Mouse (Mus musculus) heart, adult 18-20 months (tissue): ENCODE measurements around the gene Cd320. TPM values are rescaled to one million over a fixed set of nuclear protein-coding genes. Genes with fewer than 3 reads are reported as not detected.
"Not testable (repeated sequence)": the region's sequence is repeated elsewhere in the genome, so short reads cannot be mapped to it uniquely, and the experiment has no call there.

ENCODE experiments used
- DNase-seq, 2 experiments: peaks; one replicate each; pipeline ENCODE4 v3.0.0; 2021 to 2022; ENCODE audit warnings: mixed read lengths in 1 of 2
- long read RNA-seq, 2 experiments: library from polyadenylated mRNA; stranded (forward); transcript quantifications; one replicate each; pipeline ENCODE4 v2.0.0; 2021
- total RNA-seq, 2 experiments: library from RNA; stranded (reverse); gene quantifications; 2 replicates each; pipeline ENCODE4 v1.2.3; 2021

The Cd320 gene
- 10 to 100 TPM; 31.8 to 34.9 TPM for total RNA-seq
- long read RNA-seq, experiment 1, transcript Cd320-201 (5 exons, 2,209 nt), result major isoform, 33 of 36 reads
- long read RNA-seq, experiment 1, partial matches to known transcripts, result 1 of 36 reads
- long read RNA-seq, experiment 1, other reads (novel, unspliced or antisense), result 1 of 36 reads
- long read RNA-seq, experiment 2, transcript Cd320-201 (5 exons, 2,209 nt), result major isoform, 13 of 15 reads
- long read RNA-seq, experiment 2, partial matches to known transcripts, result 0 of 15 reads
- long read RNA-seq, experiment 2, other reads (novel, unspliced or antisense), result 2 of 15 reads

DNA sequence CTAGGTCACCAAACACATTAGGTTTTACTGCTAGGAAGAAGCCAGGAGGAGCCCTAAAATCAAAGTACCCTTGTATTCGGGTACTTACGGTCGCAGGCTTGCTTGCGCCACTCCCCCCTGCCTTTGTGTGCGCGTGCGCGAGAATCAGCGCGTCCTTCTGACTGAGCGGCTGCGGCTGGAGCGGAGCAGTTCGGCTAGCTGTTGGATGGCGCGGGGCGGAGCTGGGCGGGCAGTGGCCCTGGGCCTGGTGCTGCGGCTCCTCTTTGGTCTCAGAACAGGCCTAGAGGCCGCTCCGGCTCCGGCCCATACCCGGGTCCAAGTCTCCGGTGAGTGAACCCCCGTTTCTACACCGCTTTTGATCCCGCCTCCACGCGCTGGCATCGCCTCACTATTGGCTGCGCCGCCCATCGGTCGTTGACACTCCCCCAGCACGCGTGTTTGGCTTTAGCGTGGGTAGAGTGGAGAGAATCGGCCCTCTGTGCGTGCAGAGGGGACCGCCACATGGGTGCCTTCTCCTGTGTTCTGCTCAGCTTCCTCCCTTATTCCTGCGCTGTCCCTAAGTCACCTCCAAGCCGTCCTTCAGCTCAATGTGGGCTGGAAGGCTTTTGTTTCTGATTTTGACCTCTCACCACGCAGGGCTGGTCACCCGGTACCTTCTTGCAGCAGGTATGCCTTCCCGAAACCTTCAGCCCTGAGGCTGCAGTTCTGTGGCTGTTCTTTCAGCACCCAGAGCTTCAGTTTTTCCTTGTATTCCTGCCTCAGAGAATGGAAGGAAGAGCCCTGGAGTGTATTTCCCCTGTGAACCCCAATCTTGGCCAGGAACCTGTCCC is at the start of gene Cd320:
Gene Cd320 (plus strand): TSS at position 126 of the 830 bp plus-strand sequence.
- DNase-seq, result peak; percentile 95

DNA sequence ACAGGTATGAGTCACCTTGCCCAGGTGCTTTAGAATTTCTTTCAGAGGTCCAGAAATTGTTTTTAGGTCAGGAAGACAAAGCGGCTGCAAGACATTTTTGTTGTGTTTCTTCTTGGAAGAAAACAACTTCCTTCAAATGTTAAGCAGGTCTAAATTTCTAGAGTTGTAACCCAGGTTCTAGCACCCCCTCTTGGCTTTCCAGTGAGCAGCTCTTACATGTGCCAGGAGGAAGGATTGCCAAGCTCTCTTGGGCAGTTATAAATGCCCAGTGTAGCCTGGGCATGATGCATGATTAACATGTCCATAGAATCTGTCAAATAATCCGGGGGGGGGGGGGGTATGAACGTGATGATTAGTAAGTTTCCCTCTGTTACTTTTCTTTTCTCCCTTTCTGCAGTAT is 44.6 kb upstream of the Cd320 start:
- peak; percentile 50 to 54 for DNase-seq

DNA sequence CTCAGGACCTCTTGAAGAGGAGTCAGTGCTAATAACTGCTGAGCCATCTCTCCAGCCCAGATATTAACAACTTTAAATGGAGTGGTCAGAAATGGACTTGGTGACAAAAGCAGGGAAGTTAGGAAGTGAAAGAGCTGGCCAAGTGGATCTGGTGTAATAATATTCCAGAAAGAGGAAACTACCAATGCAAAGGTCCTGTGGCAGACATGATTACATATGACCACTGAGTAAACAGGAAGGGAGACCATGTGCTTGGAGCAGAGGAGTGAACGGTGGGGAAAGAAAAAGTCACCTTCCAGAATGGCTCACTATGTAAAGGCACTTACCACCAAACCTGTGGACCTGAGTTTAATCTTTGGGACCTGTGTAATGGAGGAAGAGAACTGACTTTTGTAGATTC is 43.6 kb upstream of the Cd320 start:
- DNase-seq, result no peak

DNA sequence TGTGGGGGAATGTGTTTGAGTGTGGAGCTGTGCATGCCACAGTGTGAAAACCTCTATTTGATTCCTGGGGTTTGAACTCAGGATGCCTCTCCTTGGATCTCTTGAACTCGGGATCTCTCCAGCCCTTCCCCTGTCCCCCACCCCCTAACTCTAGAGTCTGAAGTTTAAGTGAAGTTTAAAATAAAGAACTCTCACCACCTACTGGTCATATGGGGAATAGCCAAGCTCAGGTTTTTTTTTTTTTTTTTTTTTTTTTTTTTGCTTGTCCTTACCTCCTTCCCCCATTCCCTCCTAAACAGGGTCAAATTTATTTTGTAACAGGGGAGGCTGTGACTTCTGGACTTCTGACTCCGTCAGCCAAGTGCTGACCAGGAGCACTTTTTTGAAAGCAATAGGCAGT is 40.7 kb upstream of the Cd320 start:
- DNase-seq, result no peak

DNA sequence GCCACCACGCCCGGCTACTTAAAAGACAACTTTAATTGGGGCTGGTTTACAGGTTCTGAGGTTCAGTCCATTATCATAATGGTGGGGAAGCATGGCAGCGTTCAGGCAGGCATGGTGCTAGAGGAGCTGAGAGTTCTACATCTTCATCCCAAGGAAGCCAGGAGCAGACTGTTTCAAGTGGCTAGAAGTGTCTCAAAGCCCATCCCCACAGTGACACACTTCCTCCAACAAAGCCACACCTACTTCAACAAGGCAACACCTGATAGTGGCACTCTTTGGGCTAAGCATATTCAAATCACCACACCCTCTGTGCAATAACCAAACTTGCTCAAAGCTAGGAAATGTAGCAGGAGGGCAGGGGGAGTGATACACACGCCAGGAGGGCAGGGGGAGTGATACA is 38.7 kb upstream of the Cd320 start:
- no peak for DNase-seq

DNA sequence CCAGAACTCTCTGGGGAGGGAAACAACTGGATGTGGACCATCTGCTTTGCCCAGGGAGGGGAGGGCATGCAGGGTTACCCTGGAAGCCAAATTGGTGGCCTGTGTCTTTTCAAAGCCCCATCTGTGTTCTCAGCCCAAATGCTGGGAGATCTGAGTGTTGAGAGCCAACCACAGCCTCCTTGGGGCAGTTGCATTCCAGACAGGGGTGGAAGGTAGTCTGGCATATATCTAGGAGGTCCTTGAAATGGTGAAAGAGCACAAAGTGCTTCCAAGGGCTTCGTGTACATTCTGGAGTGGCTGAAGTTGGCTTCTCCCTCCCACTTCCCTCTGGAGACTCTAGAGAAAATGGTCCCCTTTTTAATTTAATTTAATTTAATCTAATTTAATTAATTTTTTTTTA is 38.1 kb upstream of the Cd320 start:
- no peak for DNase-seq

DNA sequence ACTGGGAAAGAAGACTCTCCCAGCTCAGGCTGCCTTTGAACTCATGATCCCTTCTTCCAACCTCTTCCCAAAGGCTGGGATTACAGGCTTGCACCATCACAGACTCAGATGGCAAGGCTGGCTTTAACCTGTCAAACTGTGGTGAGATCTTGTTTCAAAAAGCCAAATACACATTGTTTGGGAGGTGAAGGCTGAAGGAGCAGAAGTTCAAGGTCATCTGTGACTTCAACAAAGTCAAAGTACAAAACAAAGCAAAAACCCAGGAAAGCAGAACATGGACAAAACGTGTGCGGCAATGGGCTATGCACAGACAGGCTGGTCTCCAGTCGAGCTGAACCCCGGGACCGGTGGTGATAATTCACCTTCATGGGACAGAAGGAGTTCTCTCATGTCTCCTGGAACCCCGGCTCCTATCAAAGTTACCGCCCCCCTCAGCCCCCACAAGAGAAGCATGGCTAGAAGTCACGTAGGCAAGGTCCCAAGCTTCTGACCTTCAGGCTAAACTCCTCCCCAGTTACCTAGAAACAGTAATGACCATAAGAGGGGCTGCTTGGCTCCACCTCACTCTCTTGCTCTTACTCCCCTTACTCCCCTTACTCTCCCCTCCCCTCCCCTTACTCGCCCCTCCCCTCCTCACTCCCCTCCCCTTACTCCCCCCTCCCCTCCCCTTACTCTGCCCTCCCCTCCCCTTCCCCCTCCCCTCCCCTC is 35.6 kb upstream of the Cd320 start:
- no peak for DNase-seq

DNA sequence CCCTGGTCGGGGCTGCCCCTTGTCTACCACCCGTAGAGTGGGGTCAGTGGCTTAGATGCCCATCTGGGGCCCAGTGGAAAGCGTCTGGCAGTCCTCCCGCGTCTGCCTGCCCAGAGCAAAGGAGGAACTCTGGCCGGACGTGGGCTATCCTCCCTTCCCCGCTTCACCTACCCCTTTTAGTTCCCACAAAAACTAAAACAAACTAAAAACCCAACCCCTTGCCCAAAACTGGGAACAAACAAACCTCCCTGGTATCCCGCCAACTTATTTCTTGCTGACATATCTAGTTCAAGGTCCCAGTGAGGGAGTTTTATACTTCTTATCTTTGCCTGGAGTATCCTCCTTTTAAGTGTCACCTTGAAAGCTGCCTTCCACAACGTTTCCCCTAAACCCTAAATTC is 34.7 kb upstream of the Cd320 start:
- no peak for DNase-seq

DNA sequence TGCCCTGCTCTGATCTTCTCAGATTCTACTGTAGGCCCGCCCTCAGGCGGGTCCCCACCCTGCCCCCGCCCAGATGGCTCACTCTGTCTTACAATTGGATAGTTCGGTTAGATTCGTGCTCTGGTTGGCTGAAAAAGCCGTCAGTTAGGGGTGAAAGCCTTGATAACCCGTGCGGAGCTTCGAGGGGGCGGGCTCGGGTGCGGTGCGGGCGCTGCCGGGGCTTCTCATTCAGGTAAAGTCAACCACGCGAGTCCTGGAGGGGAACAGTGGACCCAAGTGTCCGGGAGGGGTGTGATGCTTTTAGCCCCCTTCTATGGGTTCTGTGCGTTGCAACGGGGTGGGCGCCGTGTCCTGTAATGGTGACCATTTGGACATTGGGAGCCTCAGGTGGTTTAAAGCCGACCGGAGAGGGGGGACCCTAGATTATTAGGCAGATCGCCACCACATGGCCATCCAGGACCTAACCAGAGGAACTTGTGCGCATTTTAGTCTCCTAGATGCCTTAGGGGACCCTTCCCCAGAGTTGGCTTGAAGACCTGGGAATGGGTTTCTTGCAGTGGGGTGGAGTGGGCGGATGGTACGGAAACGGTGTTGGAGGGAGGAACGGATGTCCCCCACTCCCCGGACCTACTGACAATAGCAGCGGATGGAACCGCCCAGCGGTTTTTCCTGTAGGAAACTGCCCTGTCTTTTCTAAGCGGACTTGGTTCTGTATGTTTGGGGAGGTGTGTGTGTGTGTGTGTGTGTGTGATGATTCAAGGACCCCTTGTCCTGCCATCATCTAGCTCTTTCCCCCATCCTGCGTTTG is 32.4 kb upstream of the Cd320 start, which contains the start of gene Kank3:
Gene Kank3 (plus strand): TSS at position 186 of the 808 bp plus-strand sequence.
- DNase-seq, result peak; percentile 97 to 99

DNA sequence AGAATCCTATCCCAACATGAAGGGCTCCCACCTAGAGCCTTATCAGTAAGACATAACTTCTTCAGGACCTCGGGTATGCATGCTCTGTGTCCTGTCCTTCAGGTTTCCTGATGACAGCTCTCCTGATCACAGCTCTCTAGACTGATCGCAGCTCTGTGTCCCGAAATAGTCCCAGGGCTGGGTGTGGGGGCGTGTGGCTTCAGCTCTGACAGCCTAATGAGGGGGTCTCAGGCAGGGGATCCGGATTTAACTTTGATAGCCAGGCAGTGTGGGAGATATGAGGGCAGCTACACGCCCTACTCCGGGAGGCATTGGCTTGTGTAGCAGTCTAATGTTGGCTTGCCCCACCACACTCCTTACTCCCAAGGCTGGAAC is 31.8 kb upstream of the Cd320 start:
- no peak for DNase-seq

DNA sequence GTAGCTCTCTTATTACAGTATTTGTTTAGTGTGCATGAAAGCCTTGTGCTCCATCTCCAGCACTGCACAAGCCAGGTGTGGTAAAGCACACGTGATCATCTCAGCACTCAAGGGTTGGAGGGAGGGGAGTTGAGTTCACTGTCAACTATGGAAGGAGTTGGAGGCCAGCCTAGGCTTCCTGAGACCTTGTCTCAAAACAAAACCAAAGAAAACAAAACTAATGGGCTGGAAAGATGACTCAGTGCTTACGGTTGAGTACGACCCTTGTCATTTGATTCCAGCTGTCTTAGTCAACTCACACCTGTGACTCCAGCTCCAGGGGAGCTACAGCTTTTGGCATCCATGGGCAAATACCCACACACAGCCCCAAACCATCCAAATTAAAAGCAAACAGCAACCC is 30.4 kb upstream of the Cd320 start:
- peak in 1 of 2 experiments; percentile 77 for DNase-seq

DNA sequence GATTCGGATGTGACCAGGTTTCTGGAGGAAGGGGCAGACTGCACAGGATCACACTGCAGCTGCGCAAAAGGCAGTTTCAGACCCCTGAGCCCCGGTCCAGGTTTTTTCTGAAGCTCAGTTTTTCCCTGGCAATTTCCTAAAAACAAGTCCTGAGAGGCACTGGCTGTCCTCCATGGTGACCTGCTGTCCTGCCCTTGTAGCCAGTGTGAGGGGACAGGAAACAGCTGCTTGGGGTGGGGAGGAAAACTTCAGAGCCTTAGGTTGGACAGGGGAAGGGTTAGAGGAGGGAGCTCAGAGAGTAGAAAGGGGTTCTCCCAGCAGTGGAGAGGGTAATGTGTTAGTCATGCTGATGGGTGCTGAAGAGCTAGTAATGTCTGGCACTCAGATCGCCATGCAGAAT is 29.9 kb upstream of the Cd320 start:
- peak; percentile 72 to 91 for DNase-seq

DNA sequence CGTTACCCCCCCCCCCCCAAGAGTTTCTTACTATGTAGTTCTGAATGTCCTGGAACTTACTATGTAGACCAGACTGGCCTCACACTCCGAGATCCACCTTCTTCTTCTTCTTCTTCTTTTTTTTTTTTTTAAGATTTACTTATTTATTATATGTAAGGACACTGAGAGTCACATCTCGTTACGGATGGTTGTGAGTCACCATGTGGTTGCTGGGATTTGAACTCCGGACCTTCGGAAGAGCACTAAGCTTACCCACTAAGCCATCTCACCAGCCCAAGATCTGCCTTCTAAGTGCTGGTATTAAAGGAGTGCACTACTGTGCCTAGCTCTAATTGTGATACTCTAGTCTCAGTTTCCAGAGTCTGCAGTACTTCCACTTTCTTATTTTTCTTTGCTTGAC is 27.5 kb upstream of the Cd320 start:
- no peak for DNase-seq

DNA sequence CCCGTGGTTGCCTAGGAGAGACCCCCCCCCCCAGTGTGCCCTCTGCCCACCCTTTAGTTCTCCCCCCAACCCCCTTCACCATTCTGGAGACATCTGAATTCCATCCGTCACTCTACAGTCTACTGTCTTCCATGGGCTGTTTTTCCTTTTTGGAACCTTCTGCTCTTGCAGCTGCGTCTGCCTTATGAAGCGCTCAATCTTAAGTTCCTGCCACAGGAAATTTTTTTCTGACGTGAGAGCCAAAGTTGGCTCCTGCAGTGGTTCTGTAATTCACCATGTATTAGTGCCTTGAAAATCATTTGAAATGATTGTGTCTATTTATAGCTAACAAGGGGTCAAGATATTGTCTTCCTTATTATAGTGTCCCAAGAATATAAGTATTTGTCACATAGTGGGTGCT is 26.3 kb upstream of the Cd320 start:
- DNase-seq, result peak in 1 of 2 experiments; percentile 39

DNA sequence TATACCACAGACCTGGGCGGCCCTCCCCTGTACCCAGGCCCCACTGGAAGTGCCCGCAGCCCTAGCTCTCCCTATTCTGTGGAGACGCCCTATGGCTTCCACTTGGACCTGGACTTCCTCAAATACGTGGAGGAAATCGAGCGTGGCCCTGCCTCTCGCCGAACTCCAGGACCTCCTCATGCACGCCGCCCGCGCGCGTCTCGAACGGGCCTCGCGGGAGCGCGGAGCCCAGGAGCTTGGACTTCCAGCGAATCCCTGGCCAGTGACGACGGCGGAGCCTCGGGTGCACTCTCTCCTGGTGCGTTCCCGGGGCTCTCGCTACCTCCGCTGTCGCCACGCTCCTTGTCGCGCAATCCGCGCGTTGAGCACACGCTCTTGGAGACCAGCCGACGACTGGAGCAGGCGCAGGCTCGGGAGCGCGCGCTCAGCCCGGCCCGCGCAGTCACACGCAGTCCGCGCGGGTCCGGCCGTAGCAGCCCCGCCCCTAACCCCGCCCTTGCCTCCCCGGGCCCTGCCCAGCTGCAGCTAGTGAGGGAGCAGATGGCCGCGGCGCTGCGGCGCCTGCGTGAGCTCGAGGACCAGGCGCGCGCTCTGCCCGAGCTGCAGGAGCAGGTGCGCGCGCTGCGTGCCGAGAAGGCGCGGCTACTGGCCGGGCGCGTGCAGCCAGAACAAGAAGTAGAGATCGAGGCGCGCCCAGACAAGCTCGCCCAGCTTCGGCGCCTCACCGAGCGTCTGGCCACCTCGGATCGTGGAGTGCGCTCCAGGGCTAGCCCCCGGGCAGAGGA is 25.5 kb upstream of the Cd320 start:
- peak; percentile 86 to 94 for DNase-seq

DNA sequence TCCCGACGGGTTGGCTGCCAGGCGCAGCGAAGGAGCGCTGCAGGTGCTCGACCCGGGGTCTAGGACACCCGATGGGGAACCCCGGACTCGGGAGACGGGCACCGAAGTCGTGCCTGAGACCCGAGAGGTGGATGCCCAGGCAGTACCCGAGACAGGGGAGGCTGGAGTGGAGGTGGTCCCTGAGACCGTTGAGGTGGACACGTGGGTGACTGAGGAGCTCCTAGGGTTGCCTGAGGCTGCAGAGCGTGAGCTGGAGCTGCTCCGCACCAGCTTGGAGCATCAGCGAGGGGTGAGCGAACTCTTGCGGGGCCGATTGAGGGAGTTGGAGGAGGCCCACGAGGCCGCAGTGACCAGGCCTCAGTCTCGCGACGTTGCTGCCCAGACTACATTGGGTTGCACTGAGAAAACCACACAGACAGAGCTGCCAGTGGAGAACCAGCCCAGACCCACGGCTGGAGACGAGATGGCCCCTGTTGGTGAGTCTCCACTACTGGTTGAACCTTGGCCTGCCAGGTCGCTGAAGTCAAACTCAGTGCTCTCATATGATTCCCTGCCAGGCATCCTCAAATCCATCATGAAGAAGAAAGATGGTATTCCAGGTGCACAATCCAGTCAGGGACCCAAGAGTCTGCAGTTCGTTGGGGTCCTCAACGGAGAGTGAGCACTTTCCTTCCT is 24.8 kb upstream of the Cd320 start:
- DNase-seq, result no peak

DNA sequence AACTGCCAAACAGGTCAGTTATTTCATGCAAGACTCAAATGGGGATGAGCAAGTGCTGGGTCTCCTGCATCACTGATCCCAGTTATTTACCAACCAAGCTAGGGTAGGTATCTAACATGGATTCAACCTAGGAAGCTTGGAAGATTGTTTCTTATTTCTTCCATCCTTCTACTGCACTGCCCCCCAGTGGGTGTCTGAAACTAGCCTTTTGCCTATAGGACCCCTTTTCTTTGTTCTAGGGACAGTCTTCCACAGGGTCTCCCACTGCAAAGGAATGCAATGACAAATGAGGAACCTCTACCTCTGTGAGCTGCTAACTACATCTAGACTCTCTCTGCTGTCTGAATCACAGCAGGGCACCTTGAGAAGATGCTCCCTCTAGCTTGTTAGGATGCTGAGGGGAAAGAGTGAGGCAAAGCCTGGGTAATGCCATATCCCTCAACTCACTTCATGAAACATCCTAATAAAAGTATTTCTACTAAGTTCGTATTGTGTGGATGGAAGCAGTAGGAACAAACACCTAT is 20.4 kb upstream of the Cd320 start:
- no peak for DNase-seq

DNA sequence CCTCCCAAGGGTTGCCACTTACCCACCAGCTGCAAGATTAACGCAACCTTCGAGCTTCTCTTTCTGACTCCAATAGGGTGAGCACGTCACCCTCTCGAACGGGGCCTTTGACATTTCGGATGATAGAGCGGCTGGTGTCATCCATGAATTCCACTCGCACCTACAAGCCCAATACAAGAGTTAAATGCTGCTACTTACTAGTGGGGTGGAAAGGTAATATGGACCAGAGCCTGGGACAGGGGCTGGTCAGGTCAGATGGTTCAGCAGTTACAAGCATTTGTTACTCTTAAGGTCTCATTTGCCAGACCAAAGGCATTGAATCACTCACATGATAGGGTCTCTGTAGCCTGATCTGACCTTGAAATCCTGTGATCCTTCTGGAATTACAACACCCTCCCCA is 19.7 kb upstream of the Cd320 start:
- not testable (repeated sequence) for DNase-seq

DNA sequence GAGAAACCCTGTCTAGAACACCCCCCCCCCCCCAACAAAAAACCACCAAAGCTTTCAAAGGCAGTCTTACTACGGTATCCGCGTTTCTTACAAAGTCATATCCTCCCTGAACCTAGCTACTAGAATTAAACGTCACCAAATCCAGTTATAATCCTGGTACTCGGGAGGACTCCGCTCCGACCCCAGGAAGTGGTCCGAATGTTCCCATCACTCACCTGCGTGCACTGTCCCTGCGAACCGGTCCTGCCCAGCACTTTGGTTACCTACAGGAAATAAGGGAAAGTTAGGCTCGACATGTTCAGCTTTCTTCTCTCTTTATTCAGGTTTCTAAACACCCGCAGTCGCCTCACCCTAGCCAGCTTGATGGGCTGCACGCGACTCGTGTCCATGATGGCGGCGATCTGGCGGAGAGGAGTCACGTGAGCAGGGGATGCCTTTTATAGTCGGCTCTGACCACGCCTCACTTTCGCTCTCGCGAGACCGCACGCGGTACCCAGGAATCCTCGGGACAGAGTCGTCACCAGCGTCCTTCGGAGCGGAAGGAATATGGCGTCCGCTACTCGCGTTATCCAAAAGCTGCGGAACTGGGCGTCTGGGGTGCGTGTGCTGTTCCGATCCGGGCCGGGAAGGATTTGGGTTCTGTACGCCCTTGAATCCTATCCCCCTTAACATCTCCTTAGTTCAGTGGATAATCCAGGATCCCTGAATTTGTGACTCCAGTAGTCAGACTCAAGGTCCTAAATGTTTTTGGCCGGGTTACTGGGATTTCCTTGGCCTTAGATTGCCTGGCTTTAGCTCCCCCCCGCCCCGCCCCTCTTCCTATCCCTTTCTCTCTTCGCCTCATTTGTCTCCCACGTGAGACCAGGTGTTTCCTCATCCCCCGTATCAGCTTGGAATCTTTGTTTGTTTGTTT is 18.6 kb upstream of the Cd320 start, which contains the start of the genes Rps28 and Ndufa7:
Gene Rps28 (minus strand): TSS at position 479 of the 913 bp plus-strand sequence.
Gene Ndufa7 (plus strand): TSS at position 489 of the 913 bp plus-strand sequence.
- DNase-seq, result peak; percentile 99 to 100
